In the genomic region with DNA sequence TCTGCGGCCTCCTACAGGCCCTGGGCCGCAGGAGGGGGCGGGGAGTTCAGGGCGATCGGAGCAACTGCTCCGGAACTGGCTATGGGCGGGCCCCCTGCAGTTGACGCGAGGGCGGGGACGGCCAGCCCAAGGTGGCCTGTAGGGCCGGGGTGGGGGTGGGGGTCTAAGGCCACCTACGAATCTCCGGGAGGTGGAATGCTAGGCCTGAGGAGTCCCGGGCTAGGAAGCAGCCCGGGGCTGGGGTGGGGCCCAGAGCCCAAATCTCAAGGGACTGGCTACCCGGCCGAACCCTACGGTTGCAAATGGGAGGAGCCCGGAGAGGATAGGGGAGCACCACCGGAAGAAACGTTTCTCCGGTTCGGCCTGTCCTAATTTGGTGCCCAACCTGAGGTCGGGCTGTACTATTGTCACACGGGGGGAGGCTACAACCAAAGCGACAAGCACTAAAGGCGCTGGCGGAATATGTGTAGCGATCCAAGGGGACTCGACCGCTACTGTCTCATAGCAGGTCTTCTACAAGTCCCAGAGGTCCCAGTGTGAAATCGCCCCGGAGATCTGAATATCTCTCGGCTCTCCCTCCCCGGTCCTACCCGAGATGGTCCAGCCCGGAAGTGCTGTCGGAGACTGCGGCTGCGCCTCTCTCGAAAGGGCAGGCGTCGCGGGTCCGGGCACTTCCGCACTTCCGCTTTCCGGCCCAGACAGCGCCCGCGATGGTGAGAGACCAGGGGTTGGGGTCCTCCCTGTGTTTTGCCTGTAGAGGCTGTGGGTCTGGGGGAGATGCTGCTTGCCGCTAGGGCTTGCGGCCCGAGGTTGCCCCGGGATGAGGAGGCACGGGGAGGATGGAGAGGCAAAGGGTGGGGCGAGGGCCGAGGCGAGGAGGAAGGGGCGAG, we compare ENCODE assay signal across 8 mouse cellular contexts. TPM values are rescaled to one million over a fixed set of nuclear protein-coding genes. Genes with fewer than 3 reads are reported as not detected.
A peak's percentile ranks its signal among the peaks of the same experiment; 100 is the strongest.
DNase-seq lines count a peak whose midpoint lies in the region; ATAC-seq lines count a peak whose summit lies in the region.

Gene Tada3 (minus strand): TSS at position 388 of the 890 bp plus-strand sequence.
Gene Arpc4 (plus strand): TSS at position 620 of the 890 bp plus-strand sequence.

- peaks cover 38% of the 10 kb centered on the region for H3K36me3 ChIP-seq in lung, embryonic 16.5 days (ENCODE audit: control insufficient read depth, insufficient read depth, low read length)

- under 1% methylated on average over 59 of the region's 61 CpGs for WGBS in lung, embryonic 16.5 days

- peak within 1 kb of the TSS; percentile 96 for H3K9ac ChIP-seq in lung, embryonic 16.5 days (ENCODE audit: low read length)

- DNase-seq in MEL-GATA-1-ER (ENCODE audit: extremely low read depth, low read depth), result peak; percentile 90
- DNase-seq in cerebellum, adult 8-10 months, result peak; percentile 92
- peak; percentile 95 for DNase-seq in forelimb bud, embryonic 11.5 days (ENCODE audit: low read depth, low spot score)
- peak; percentile 88 for DNase-seq in layer of hippocampus, adult 9-10 months (ENCODE audit: low spot score)
- peak; percentile 91 for DNase-seq in ovary, postnatal 10 days (ENCODE audit: low spot score)
- peak; percentile 89 to 90 for DNase-seq in thymus, postnatal 10 days (ENCODE audit: low spot score in 2 of 2)

- peaks cover 12% of the 10 kb centered on the region for H3K4me1 ChIP-seq in lung, embryonic 16.5 days (replicated peaks; ENCODE audit: control insufficient read depth, insufficient read depth, low read length)

- peak within 1 kb of the TSS; percentile 100 for H3K4me3 ChIP-seq in lung, embryonic 16.5 days (ENCODE audit: low read length)

- peak within 1 kb of the TSS; percentile 99 for H3K27ac ChIP-seq in lung, embryonic 16.5 days (ENCODE audit: low read length)

- no peaks in the 10 kb centered on the region for H3K9me3 ChIP-seq in lung, embryonic 16.5 days (ENCODE audit: control insufficient read depth, low read length)

- H3K4me2 ChIP-seq in lung, embryonic 16.5 days (ENCODE audit: low read depth, low read length), result peak within 1 kb of the TSS; percentile 96

- H3K27me3 ChIP-seq in lung, embryonic 16.5 days (ENCODE audit: control insufficient read depth, insufficient read depth, low read depth, low read length), result no peaks in the 10 kb centered on the region

- ATAC-seq in hematopoietic stem cell, adult 5-6 weeks (replicated peaks in 1 of 2; ENCODE audit: insufficient read depth in 1 of 2, low FRiP score in 2 of 2, low TSS enrichment in 1 of 2, low read depth in 1 of 2, poor library complexity in 2 of 2, severe bottlenecking in 2 of 2), result peak; percentile 82 to 84
- ATAC-seq in lung, embryonic 16.5 days (ENCODE audit: low read depth), result peak; percentile 96

RNA-seq across cellular contexts. Expression of gene Tada3, which starts in this region (rescaled TPM):
- total RNA-seq in hematopoietic stem cell, adult 5-6 weeks (2017), result 25.5 and 37.9 TPM in 2 replicates
- polyA plus RNA-seq in lung, embryonic 16.5 days (2015; fragmentation: Nextera tagmentation; extraction: Ambion mirVana), result 52.6 and 54.3 TPM in 2 replicates

RNA-seq across cellular contexts. Expression of gene Arpc4, which starts in this region (rescaled TPM):
- 159 and 191 TPM in 2 replicates for total RNA-seq in hematopoietic stem cell, adult 5-6 weeks (2017)
- 384 and 398 TPM in 2 replicates for polyA plus RNA-seq in lung, embryonic 16.5 days (2015; fragmentation: Nextera tagmentation; extraction: Ambion mirVana)

Comparison
In these comparisons a context has a peak if more than half of its experiments do, and no peak if none do; other contexts are left out.
1. Peak in every context shown above with its lines: DNase-seq, ATAC-seq, H3K4me3 ChIP-seq and H3K27ac ChIP-seq.